Mouse (Mus musculus): ENCODE measurements around the gene Polr3b. TPM values are rescaled to one million over a fixed set of nuclear protein-coding genes. Genes with fewer than 3 reads are reported as not detected.

Polr3b gene
- total RNA-seq, 2 experiments from 2014 or later = 11.7 to 12.1 TPM

- intact Hi-C loops (cut with DNase I) = no loop called here
- peak; percentile 36 to 45 for DNase-seq
These were observed 79.0 kb downstream of the Polr3b start for GRCm38 (mm10) chr10:84701110-84701509.

GRCm38 (mm10) chr10:84702115-84702514 is 80.0 kb downstream of the Polr3b start:
- intact Hi-C loops (cut with DNase I) = no loop called here
- no peak for DNase-seq

- DNase-seq = no peak
- intact Hi-C loops (cut with DNase I) = no loop called here
These were observed 82.5 kb downstream of the Polr3b start for GRCm38 (mm10) chr10:84704594-84704993.

DNA sequence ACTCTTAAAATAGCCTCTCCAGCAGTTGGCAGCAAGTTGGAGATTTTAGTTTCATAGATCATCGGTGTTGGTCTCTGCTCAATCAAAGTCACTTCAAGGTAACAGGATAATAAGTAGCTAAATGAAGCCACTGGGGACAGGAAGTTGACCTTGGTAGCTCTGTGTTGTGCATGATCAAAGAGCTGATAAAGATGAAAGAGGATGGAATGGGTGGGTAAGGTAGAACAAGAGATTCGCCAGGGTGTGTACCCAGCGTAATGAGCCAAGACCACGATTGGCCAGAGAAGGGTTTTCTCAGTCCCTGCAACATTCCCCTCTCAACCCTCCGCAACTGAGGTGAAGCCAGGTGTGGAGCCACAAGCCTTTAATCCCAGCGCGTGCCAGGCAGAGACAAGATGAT is 83.1 kb downstream of the Polr3b start:
- intact Hi-C loops (cut with DNase I) = loop anchor here (5.0 kb wide), 1 partner anchor 282 kb away; no protein-coding TSS in a partner anchor
- no peak for DNase-seq

- DNase-seq = no peak
- intact Hi-C loops (cut with DNase I) = loop anchor here (5.0 kb wide), 1 partner anchor 281 kb away; no protein-coding TSS in a partner anchor
These were observed 84.5 kb downstream of the Polr3b start for GRCm38 (mm10) chr10:84706543-84706942.

- no peak for DNase-seq
- intact Hi-C loops (cut with DNase I) = loop anchor here (5.0 kb wide), 1 partner anchor 280 kb away; no protein-coding TSS in a partner anchor
These were observed 85.1 kb downstream of the Polr3b start for GRCm38 (mm10) chr10:84707226-84707625.

- no peak for DNase-seq
- intact Hi-C loops (cut with DNase I) = loop anchor here (5.0 kb wide), 1 partner anchor 279 kb away; no protein-coding TSS in a partner anchor
These were observed 85.8 kb downstream of the Polr3b start for GRCm38 (mm10) chr10:84707752-84708530.

DNA sequence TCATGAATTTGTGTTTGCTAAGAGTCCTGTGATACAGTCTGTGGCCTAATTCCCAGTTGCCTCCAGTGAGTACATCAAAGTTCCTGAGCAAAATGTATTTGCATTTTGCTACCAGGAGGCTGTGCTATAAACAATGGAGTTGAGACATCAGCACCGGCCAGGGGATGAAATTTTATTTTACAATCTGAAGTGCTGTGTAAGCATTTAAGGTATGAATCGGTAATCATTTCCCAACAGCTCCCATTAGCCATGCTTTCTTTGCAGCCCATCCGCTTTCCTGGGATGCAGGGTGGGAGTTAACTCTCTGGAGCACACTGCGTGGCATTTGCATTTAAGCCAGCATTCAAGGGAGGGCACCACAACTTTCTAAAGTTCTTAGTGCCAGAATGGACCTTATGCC is 88.1 kb downstream of the Polr3b start:
- no peak for DNase-seq
- intact Hi-C loops (cut with DNase I) = loop anchor here (2.0 kb wide), 1 partner anchor 335 kb away; no protein-coding TSS in a partner anchor

- no peak for DNase-seq
- intact Hi-C loops (cut with DNase I) = loop anchor here (2.0 kb wide), 1 partner anchor 334 kb away; no protein-coding TSS in a partner anchor
These were observed 88.7 kb downstream of the Polr3b start for GRCm38 (mm10) chr10:84710827-84711226.

DNA sequence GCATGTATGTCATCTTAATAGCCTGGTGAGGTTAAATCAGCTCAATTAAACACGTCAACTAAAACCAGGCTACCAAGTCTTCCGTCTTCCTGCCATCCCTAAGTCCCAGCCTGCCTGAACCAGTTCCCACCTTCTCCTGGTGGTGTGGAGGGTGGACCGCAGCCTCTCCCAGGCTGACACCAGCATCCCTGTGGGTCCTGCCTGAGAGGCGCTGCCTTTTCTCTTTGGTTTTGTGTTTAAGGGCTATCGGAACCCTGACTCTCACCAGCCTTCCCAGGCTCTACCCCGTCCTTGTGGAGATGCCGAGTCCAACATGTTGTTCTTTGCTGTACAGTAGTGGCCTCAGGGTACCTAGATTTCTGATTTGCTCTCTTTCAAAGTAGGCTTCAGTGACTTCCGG is 89.4 kb downstream of the Polr3b start:
- DNase-seq = no peak
- intact Hi-C loops (cut with DNase I) = loop anchor here (2.0 kb wide), 1 partner anchor 333 kb away; no protein-coding TSS in a partner anchor

GRCm38 (mm10) chr10:84711940-84712339 is 89.8 kb downstream of the Polr3b start:
- no peak for DNase-seq
- intact Hi-C loops (cut with DNase I) = loop anchor here (2.0 kb wide), 1 partner anchor 333 kb away; no protein-coding TSS in a partner anchor

- DNase-seq = peak in 1 of 2 experiments; percentile 34
- intact Hi-C loops (cut with DNase I) = no loop called here
These were observed 90.4 kb downstream of the Polr3b start for GRCm38 (mm10) chr10:84712532-84712931.

DNA sequence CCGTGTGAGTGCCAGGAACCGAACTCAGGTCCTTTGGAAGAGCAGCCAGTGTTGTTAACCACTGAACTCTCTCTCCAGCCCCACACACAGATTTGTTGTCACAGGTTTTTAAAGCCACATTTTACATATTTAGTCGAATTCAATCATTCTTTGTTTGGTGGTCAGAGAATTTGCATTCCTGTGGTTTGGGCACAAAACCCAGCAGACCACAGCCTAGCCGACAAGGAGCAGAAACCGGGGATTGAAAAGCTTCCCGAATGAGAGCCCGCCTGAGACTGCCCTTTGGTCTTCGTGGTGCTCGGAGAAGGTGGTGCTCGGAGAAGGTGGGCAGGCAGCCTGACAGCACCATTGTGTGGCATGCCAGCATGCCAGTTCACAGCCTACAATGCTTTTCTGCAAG is 91.0 kb downstream of the Polr3b start:
- intact Hi-C loops (cut with DNase I) = no loop called here
- DNase-seq = no peak

GRCm38 (mm10) chr10:84715639-84716038 is 93.5 kb downstream of the Polr3b start:
- no peak for DNase-seq
- intact Hi-C loops (cut with DNase I) = no loop called here

GRCm38 (mm10) chr10:84716581-84716980 is 94.5 kb downstream of the Polr3b start:
- no peak for DNase-seq
- intact Hi-C loops (cut with DNase I) = no loop called here

DNA sequence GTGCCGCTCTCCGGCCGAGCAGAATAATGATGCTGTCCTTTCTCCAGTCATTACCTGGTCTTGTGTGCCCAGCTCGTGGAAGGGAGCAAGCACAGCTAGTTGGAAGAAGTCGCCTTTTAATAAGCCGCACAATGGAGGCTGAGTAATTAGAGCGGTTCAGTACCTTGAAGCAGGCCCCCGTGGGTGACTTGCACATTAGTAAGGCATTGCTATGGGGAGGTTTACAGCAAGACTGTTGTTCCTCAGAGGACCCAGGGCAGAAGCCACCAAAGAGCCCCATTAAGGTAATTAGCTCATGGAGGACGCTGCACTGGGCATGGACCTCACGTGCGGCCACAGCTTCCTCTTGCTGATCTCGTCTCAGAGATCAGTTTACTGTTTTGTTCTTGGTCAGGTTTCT is 100.6 kb downstream of the Polr3b start:
- DNase-seq = no peak
- intact Hi-C loops (cut with DNase I) = no loop called here

DNA sequence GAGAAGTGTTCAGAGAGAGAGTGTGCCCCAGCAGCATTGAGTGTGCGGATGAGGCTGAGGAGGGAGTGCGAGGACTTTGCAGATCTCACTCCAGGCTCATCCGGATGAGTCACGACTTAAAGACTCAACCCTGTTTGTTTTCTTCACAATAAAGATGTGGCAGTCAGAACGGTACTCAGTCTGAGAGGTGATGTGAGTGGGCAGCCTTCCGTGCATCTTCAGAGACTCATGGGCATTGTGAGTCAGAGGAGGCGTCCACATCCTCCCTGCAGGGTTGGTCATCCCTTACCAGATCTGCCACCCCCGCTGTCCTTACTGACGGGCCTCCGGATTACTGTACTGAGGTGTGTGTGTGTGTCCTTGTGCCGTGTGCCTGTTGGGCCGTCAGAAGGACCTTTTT is 104.9 kb downstream of the Polr3b start:
- intact Hi-C loops (cut with DNase I) = no loop called here
- DNase-seq = no peak

DNA sequence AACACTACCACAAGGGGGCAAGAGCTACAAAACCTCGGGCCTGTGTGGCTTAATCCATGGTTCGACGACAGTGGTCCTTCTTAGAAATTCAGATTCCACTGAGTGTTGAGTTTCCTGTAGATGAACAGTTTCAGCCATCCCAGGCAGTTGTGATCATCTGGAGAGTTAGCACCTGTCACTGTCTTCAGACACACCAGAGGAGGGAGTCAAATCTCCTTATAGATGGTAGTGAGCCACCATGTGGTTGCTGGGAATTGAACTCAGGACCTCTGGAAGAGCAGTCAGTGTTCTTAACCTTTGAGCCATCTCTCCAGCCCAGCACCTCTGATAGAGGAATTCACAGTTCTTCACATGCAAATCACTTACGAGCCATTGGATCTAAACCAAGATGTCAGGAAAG is 105.7 kb downstream of the Polr3b start:
- no peak for DNase-seq
- intact Hi-C loops (cut with DNase I) = no loop called here

- no peak for DNase-seq
These were observed 108.0 kb downstream of the Polr3b start for GRCm38 (mm10) chr10:84730078-84730477.

DNA sequence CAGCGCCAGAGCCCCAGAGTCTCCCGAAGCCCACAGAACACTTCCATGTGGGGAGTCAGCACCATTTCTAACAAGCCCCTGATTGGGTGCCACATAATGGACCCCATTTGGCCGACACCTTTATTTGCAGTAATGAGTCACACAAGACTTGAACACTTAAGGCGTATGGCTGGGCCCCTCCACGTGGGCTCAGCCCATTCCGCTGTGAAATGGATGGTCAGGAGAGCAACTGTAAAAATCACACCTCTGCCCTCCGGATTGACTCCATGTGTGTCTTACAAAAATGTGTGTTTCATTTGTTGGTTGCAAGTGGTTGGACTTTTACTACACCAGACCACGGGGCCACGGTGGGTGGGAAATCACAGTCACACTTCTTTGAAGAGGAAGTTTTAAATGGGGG is 108.9 kb downstream of the Polr3b start:
- DNase-seq = no peak
- intact Hi-C loops (cut with DNase I) = no loop called here

More at GRCm38 (mm10) chr10:84730078-84730477, 108.0 kb downstream of the Polr3b start:
- intact Hi-C loops (cut with DNase I) = no loop called here

DNA sequence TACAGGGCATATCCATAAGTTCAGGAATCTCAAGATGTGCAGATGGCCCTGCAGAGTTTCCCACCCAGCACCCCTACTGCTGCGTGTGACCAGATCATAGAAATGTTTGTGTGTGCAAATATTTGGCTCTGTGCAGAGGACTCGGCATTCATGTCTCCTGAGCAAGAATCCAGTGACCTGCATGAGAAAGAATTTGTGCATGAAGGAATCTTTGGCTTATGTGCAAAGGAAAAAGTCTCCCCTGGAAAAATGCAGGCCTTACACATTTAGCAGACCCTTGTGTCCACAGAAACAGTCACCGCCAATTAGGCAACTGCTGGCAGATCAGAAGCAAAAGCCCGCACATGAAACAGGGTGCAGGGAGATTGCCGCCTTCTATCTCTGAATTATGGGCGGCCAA is 111.4 kb downstream of the Polr3b start:
- intact Hi-C loops (cut with DNase I) = no loop called here
- no peak for DNase-seq
